Mouse (Mus musculus): ENCODE data around the gene Prr14.
"Not testable (repeated sequence)": the region's sequence is repeated elsewhere in the genome, so short reads cannot be mapped to it uniquely, and the experiment has no call there.

Gene Prr14

GRCm38 (mm10) chr7:127472060-127472459 lies 12.6 kb downstream of the Prr14 start:
- DNase-seq (ENCODE audit: low read depth, low spot score) = no peak

DNA sequence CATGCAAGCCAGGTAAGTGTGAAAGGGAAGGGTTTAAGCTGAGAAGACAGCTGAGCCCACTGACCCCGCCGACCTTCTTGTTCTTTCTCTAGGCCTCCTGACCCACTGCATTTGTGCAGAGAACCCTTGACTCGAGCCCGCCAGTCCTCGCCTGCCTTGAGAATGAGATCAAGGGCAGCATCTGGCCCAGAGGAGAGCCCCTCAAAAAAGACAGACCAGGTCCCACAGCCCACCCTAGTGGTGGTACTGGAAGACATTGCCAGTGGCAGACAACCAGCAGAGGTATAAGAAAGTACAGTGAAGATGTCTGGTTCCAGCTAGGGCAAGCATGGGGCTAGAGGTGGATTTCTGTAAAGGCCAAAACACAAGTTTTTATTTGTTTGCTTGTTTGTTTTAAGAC lies 14.3 kb downstream of the Prr14 start:
- no peak for DNase-seq (ENCODE audit: low read depth, low spot score)

GRCm38 (mm10) chr7:127474378-127475070 lies 15.1 kb downstream of the Prr14 start:
- peak; percentile 57 for DNase-seq (ENCODE audit: low read depth, low spot score)

GRCm38 (mm10) chr7:127475186-127475740 lies 15.9 kb downstream of the Prr14 start:
- DNase-seq (ENCODE audit: low read depth, low spot score) = no peak

- no peak for DNase-seq (ENCODE audit: low read depth, low spot score)
These were observed 16.9 kb downstream of the Prr14 start for GRCm38 (mm10) chr7:127476336-127476735.

DNA sequence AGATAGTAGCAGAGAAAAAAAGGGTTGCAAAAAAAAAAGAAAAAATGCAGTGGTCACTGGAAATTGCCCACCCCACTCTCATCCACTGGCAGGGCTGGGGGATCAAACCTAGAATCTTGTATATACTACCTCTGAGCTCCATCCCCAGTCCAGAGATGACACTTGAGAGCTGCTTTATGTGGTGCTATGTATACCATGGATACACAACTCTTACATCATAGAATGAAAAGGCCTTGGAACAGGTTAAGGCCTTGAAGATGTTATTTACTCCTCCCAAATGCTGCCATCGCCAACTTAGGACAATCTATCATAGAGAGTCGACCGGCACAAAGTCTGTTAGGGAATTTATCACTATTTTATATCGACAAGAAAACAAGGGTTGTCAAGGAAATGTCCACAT lies 17.4 kb downstream of the Prr14 start:
- DNase-seq (ENCODE audit: low read depth, low spot score) = no peak

- peak; percentile 99 for DNase-seq (ENCODE audit: low read depth, low spot score)
These were observed 18.6 kb downstream of the Prr14 start for GRCm38 (mm10) chr7:127477687-127478634.

- DNase-seq (ENCODE audit: low read depth, low spot score) = no peak
These were observed 19.4 kb downstream of the Prr14 start, which contains the start of gene Fbrs for GRCm38 (mm10) chr7:127478635-127479317. TSS of gene Fbrs (plus strand) at chr7:127479199.

GRCm38 (mm10) chr7:127479318-127480225 lies 20.2 kb downstream of the Prr14 start:
- DNase-seq (ENCODE audit: low read depth, low spot score) = no peak

DNA sequence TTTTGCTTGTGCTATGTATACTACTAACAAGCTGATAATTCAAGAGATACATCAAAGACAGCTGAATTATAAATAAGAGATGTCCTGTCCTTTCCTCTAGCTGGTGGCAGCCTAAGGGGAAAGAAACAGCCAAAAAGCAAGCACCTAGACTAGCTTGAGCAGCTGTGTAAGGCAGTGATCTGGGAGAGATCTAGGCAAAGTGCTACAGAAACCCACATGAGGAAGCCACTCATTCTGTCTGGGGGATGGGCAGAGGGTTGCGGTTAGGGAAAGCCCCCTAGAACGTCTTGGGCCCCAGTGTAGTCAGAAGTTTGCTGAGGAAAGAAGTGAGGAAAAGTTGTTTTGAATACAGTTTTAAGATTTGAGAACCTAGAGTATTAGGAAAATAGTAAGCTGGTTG lies 20.9 kb downstream of the Prr14 start:
- no peak for DNase-seq (ENCODE audit: low read depth, low spot score)

GRCm38 (mm10) chr7:127485416-127485815 lies 26.0 kb downstream of the Prr14 start:
- no peak for DNase-seq (ENCODE audit: low read depth, low spot score)

DNA sequence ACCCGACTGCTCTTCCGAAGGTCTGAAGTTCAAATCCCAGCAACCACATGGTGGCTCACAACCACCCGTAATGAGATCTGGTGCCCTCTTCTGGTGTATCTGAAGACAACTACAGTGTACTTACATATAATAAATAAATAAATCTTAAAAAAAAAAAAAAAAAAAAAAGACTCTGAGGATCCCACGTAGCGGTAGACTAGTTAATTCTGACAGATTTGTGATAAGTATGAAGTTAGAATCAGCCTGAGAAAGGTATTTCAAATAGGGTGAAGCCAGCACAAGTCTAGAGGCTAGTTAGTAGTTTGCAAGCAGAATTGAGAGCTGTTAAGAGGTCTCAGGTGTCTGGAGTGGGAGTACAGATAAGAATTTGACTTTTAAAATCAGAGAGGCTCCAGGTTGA lies 29.0 kb downstream of the Prr14 start:
- not testable (repeated sequence) for DNase-seq (ENCODE audit: low read depth, low spot score)

- no peak for DNase-seq (ENCODE audit: low read depth, low spot score)
These were observed 30.6 kb downstream of the Prr14 start for GRCm38 (mm10) chr7:127489982-127490381.

GRCm38 (mm10) chr7:127491846-127492245 lies 32.4 kb downstream of the Prr14 start:
- DNase-seq (ENCODE audit: low read depth, low spot score) = no peak

DNA sequence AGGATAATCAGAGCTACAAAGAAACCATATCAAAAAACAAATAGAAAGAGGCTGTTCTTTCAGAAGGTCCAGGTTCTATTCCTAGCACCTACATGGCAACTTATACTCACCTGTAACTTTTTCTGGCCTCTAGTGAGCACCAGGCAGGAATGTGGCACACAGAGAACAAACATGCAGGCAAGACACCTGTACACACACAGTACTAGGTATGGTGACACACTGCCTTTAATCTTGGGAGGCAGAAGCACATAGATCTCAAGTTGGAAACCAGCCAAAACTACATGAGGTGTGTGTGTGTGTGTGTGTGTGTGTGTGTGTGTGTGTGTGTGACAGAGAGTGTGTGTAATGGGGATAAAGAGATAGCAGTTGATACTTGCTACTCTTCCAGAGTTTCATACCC lies 35.2 kb downstream of the Prr14 start:
- no peak for DNase-seq (ENCODE audit: low read depth, low spot score)

- no peak for DNase-seq (ENCODE audit: low read depth, low spot score)
These were observed 38.0 kb downstream of the Prr14 start for GRCm38 (mm10) chr7:127497382-127497781.

- no peak for DNase-seq (ENCODE audit: low read depth, low spot score)
These were observed 39.0 kb downstream of the Prr14 start for GRCm38 (mm10) chr7:127498407-127498806.

DNA sequence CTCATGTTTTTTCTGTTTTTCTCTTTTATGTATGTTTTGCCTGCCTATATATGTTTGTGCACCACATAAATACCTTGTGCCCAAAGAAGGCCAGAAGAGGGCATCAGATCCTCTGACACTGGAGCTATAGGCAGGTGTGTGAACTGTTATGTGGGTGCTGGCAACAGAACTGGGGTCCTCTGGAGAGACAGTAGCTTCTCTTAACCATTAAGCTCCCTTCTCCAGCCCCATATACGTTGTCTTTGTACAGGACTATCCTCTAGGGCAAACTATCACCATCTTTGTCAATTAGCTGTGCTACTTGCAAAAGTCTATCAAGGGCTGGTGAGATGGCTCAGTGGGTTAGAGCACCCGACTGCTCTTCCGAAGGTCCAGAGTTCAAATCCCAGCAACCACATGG lies 48.9 kb downstream of the Prr14 start:
- DNase-seq (ENCODE audit: low read depth, low spot score) = no peak

DNA sequence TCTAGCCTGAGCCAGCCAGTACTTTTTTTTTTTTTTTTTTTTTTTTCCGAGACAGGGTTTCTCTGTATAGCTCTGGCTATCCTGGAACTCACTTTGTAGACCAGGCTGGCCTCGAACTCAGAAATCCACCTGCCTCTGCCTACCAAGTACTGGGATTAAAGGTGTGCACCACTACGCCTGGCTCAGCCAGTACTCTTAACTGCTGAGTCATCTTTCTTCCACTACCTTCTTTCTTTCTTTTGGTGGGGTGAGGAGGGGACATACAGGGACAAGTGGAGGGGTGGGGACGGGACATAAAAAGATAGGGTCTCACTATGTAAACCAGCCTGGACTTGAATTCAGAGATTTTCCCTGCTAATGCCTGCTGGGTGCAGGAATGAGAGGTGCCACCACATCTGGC lies 50.4 kb downstream of the Prr14 start:
- not testable (repeated sequence) for DNase-seq (ENCODE audit: low read depth, low spot score)

DNA sequence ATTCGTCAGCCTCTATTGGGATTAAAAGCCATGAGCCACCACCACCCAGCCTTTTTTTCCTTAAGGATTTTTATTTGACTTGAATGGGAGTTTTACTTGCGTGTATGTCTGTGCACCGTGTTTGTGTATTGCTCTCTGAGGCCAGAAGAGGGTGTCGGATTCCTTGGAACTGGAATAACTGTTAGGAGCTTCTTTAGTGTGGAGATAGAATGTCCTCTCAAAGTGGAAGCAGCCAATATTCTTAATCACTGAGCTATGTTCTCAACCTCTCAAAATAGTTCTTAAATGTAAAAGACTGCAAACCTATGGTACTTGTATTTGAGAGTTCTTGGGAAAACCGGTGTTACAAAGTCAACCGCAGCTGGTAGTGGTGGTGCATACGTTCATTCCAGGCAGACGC lies 51.8 kb downstream of the Prr14 start:
- DNase-seq (ENCODE audit: low read depth, low spot score) = no peak

- peak; percentile 89 for DNase-seq (ENCODE audit: low read depth, low spot score)
These were observed 52.4 kb downstream of the Prr14 start, which contains the start of gene Srcap for GRCm38 (mm10) chr7:127511808-127512230. TSS of gene Srcap (plus strand) at chr7:127511983.
